13 mouse cellular contexts compared by ENCODE assay signal in the genomic region with DNA sequence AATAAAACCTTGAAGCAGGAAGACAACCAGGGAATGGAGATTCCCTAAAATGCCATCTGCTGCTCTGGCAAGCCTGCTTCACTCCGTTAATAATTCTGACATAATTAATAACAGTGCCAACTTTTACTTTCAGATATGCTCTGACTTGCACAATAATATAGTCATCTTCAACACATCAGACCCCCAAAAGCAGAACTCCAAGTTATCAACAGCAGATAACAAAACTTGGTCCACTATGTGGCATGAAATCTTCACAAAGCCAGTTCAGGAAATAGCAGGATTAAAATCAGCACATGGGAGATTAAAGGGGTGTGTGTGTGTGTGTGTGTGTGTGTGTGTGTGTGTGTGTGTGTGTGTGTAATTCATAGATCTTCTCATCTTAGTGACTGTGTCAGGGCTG.
"Had no signal": no experiment of that assay in that cellular context is flagged by ENCODE, and none has a peak within 500 bp of the region (broad histone marks: within the 10 kb centered on the region; RNA-seq: fewer than 3 reads in every experiment).

No protein-coding gene starts in this region.

- DNase-seq: kidney, adult 18-20 months; kidney, adult 9 months; kidney, postnatal 14 days; kidney, postnatal 4 days; left cerebral cortex, postnatal 4 days; liver, postnatal 0 days; lung, embryonic 14.5 days; right cerebral cortex, postnatal 4 days; thymus, adult 2 months; thymus, postnatal 14 days; thymus, postnatal 4 days had no signal

- ATAC-seq: liver, postnatal 0 days; lung, postnatal 0 days; midbrain, embryonic 15.5 days had no signal
